ENCODE assay signal across 24 mouse cellular contexts in the genomic region with DNA sequence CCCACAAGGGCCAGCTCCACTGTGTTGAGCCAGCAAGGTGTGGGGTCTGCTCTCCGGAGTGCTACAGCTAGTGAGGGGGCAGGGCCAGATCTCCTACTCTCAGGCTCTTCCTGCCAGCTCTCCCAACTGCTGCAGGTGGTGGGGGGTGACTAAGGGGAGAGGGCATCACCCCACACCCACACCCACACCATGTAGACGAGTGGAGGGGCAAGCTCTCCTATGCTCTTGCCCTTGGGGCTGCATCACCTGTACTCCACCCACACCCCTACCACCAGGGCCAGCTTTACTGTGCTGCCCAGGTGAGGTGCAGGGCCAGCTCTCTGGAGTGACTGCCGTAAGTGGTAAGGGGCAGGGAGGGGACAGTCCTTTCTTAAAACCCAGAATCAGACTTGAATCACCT.
DNase-seq lines count a peak whose midpoint lies in the region; ATAC-seq and TF ChIP-seq lines count a peak whose summit lies in the region.
"Had no signal": no experiment of that assay in that cellular context is flagged by ENCODE, and none has a peak within 500 bp of the region (broad histone marks: within the 10 kb centered on the region; RNA-seq: fewer than 3 reads in every experiment).

No protein-coding gene starts in this region.

- no peak for TF ChIP-seq EP300 in stomach, postnatal 0 days (optimal IDR thresholded peaks at IDR 0.05)

- H3K27me3 ChIP-seq in hindbrain, embryonic 16.5 days (replicated peaks; ENCODE audit: control insufficient read depth, insufficient read depth, low read length) = no peaks in the 10 kb centered on the region
- H3K27me3 ChIP-seq in hindbrain, embryonic 10.5 days (ENCODE audit: insufficient read depth, poor library complexity, severe bottlenecking) = no peaks in the 10 kb centered on the region
- no peaks in the 10 kb centered on the region for H3K27me3 ChIP-seq in liver, embryonic 13.5 days
- no peaks in the 10 kb centered on the region for H3K27me3 ChIP-seq in stomach, embryonic 15.5 days (replicated peaks)
- no peaks in the 10 kb centered on the region for H3K27me3 ChIP-seq in stomach, postnatal 0 days (ENCODE audit: control insufficient read depth, insufficient read depth, low read length)
- H3K27me3 ChIP-seq: forebrain, embryonic 15.5 days; limb, embryonic 15.5 days; midbrain, embryonic 12.5 days had no signal

- H3K27ac ChIP-seq in hindbrain, embryonic 16.5 days (ENCODE audit: low read depth, low read length) = no peak overlapping the region
- H3K27ac ChIP-seq in hindbrain, embryonic 10.5 days = no peak overlapping the region
- H3K27ac ChIP-seq in liver, embryonic 13.5 days = no peak overlapping the region
- H3K27ac ChIP-seq in stomach, embryonic 15.5 days = no peak overlapping the region
- no peak overlapping the region for H3K27ac ChIP-seq in stomach, postnatal 0 days (replicated peaks)
- H3K27ac ChIP-seq: forebrain, embryonic 15.5 days; gastrocnemius, adult 2 months; hindbrain, postnatal 0 days; kidney, postnatal 0 days; limb, embryonic 15.5 days; midbrain, embryonic 12.5 days had no signal

- no peak for DNase-seq in hindbrain, embryonic 10.5 days (ENCODE audit: low spot score)
- DNase-seq in liver, embryonic 13.5 days = no peak
- DNase-seq in liver = no peak
- DNase-seq in stomach, postnatal 0 days (ENCODE audit: low spot score) = no peak
- DNase-seq in cerebellum, adult 9-11 months = no peak
- DNase-seq: adrenal gland, postnatal 14 days; cerebellum, adult 11 months; cerebellum, adult 9-10 months; embryo, embryonic 11 days; gastrocnemius, adult 2 months; heart, postnatal 14 days; kidney, postnatal 4 days; liver, postnatal 0 days; lung, postnatal 14 days; thymus, postnatal 14 days had no signal

- 93% methylated on average over 3 of the region's 3 CpGs for WGBS in hindbrain, embryonic 16.5 days
- 65% methylated on average over 3 of the region's 3 CpGs for WGBS in hindbrain, embryonic 10.5 days
- WGBS in liver, embryonic 13.5 days (ENCODE audit: insufficient replicate concordance) = 37% methylated on average over 3 of the region's 3 CpGs
- 66% methylated on average over 3 of the region's 3 CpGs for WGBS in stomach, embryonic 15.5 days
- 77% methylated on average over 3 of the region's 3 CpGs for WGBS in stomach, postnatal 0 days

- H3K9me3 ChIP-seq in hindbrain, embryonic 16.5 days (ENCODE audit: control insufficient read depth, low read length) = no peaks in the 10 kb centered on the region
- H3K9me3 ChIP-seq in hindbrain, embryonic 10.5 days = no peaks in the 10 kb centered on the region
- H3K9me3 ChIP-seq in liver, embryonic 13.5 days (replicated peaks) = no peaks in the 10 kb centered on the region
- no peaks in the 10 kb centered on the region for H3K9me3 ChIP-seq in stomach, embryonic 15.5 days
- H3K9me3 ChIP-seq in stomach, postnatal 0 days (ENCODE audit: control insufficient read depth, low read length) = no peaks in the 10 kb centered on the region
- H3K9me3 ChIP-seq: forebrain, embryonic 15.5 days; limb, embryonic 15.5 days; midbrain, embryonic 12.5 days had no signal

- no peaks in the 10 kb centered on the region for H3K4me1 ChIP-seq in hindbrain, embryonic 16.5 days (ENCODE audit: control insufficient read depth, insufficient read depth, low read depth, low read length)
- no peaks in the 10 kb centered on the region for H3K4me1 ChIP-seq in hindbrain, embryonic 10.5 days (replicated peaks)
- no peaks in the 10 kb centered on the region for H3K4me1 ChIP-seq in liver, embryonic 13.5 days (replicated peaks)
- H3K4me1 ChIP-seq in stomach, embryonic 15.5 days = no peaks in the 10 kb centered on the region
- H3K4me1 ChIP-seq in stomach, postnatal 0 days (replicated peaks; ENCODE audit: control insufficient read depth, insufficient read depth) = no peaks in the 10 kb centered on the region
- H3K4me1 ChIP-seq: forebrain, embryonic 15.5 days; midbrain, embryonic 12.5 days had no signal

- H3K4me2 ChIP-seq in hindbrain, embryonic 16.5 days (ENCODE audit: low read length) = no peak overlapping the region
- no peak overlapping the region for H3K4me2 ChIP-seq in liver, embryonic 13.5 days
- H3K4me2 ChIP-seq in stomach, embryonic 15.5 days = no peak overlapping the region
- H3K4me2 ChIP-seq in stomach, postnatal 0 days (replicated peaks; ENCODE audit: low read depth) = no peak overlapping the region
- H3K4me2 ChIP-seq: forebrain, embryonic 15.5 days; limb, embryonic 15.5 days; midbrain, embryonic 12.5 days had no signal

- ATAC-seq in hindbrain, embryonic 16.5 days = 0 out of 2 replicates have a peak, but pooled peaks have one; percentile 34
- ATAC-seq in liver, embryonic 13.5 days (ENCODE audit: low read depth) = 0 out of 2 replicates have a peak, but pooled peaks have one; percentile 15
- ATAC-seq in stomach, embryonic 15.5 days (ENCODE audit: insufficient read depth, low FRiP score, low read depth) = 0 out of 2 replicates have a peak, but pooled peaks have one; percentile 7
- ATAC-seq in stomach, postnatal 0 days (ENCODE audit: low FRiP score, low TSS enrichment) = no peak
- ATAC-seq: CD4-positive, CD25-positive, alpha-beta regulatory T cell, adult 4 months; forebrain, embryonic 15.5 days; hindbrain, postnatal 0 days; intestine, embryonic 16.5 days; liver, postnatal 0 days had no signal

- no peaks in the 10 kb centered on the region for H3K36me3 ChIP-seq in hindbrain, embryonic 16.5 days (ENCODE audit: control insufficient read depth, insufficient read depth, low read length)
- no peaks in the 10 kb centered on the region for H3K36me3 ChIP-seq in hindbrain, embryonic 10.5 days
- H3K36me3 ChIP-seq in liver, embryonic 13.5 days = no peaks in the 10 kb centered on the region
- H3K36me3 ChIP-seq in stomach, embryonic 15.5 days = no peaks in the 10 kb centered on the region
- no peaks in the 10 kb centered on the region for H3K36me3 ChIP-seq in stomach, postnatal 0 days (ENCODE audit: control insufficient read depth, insufficient read depth, low read length)
- H3K36me3 ChIP-seq: forebrain, embryonic 15.5 days; limb, embryonic 15.5 days; midbrain, embryonic 12.5 days had no signal

- no peak overlapping the region for H3K9ac ChIP-seq in hindbrain, embryonic 16.5 days (ENCODE audit: low read depth, low read length)
- H3K9ac ChIP-seq in liver, embryonic 13.5 days = no peak overlapping the region
- H3K9ac ChIP-seq in stomach, embryonic 15.5 days = no peak overlapping the region
- H3K9ac ChIP-seq in stomach, postnatal 0 days (ENCODE audit: low read length) = no peak overlapping the region
- H3K9ac ChIP-seq: forebrain, embryonic 15.5 days; limb, embryonic 15.5 days; liver, postnatal 0 days; midbrain, embryonic 12.5 days had no signal

- no peak overlapping the region for H3K4me3 ChIP-seq in hindbrain, embryonic 16.5 days (ENCODE audit: low read length)
- no peak overlapping the region for H3K4me3 ChIP-seq in hindbrain, embryonic 10.5 days
- H3K4me3 ChIP-seq in liver, embryonic 13.5 days (replicated peaks) = no peak overlapping the region
- no peak overlapping the region for H3K4me3 ChIP-seq in stomach, embryonic 15.5 days (replicated peaks)
- H3K4me3 ChIP-seq in stomach, postnatal 0 days (ENCODE audit: low read depth, low read length) = no peak overlapping the region
- H3K4me3 ChIP-seq: forebrain, embryonic 15.5 days; gastrocnemius, adult 2 months; limb, embryonic 15.5 days; midbrain, embryonic 12.5 days had no signal

- no peak for TF ChIP-seq CTCF in stomach, postnatal 0 days (IDR thresholded peaks at IDR 0.05; ENCODE audit: low read depth)
